Mouse (Mus musculus): ENCODE measurements around the gene Mtfp1. TPM values are rescaled to one million over a fixed set of nuclear protein-coding genes. Genes with fewer than 3 reads are reported as not detected.

The Mtfp1 gene
- polyA plus RNA-seq (2012; rRNA removed) = 22.0 and 31.2 TPM in 2 replicates

GRCm38 (mm10) chr11:4095171-4096053 is at the start of gene Mtfp1:
Gene Mtfp1 (minus strand): TSS chr11:4095445.

GRCm38 (mm10) chr11:4134986-4135935 is 40.0 kb upstream of the Mtfp1 start, which contains the start of gene Rnf215:
Gene Rnf215 (plus strand): TSS chr11:4135202.

GRCm38 (mm10) chr11:4122742-4123579 is 27.7 kb upstream of the Mtfp1 start, which contains the start of gene Sec14l2:
Gene Sec14l2 (minus strand): TSS chr11:4123415.

GRCm38 (mm10) chr11:4064627-4065122 is 30.6 kb downstream of the Mtfp1 start, which contains the start of gene Sec14l3:
Gene Sec14l3 (plus strand): TSS chr11:4064841.

Other genes with a start within 250 kb of the Mtfp1 start
- gene Osbp2, start 231.5 kb downstream of the Mtfp1 start, polyA plus RNA-seq (2012; rRNA removed) = 0.37 and 0.44 TPM in 2 replicates
- gene 4921536K21Rik, start 200.3 kb downstream of the Mtfp1 start, polyA plus RNA-seq (2012; rRNA removed) = 0.04 and 0.10 TPM in 2 replicates
- gene Dusp18, start 200.2 kb downstream of the Mtfp1 start, polyA plus RNA-seq (2012; rRNA removed) = 1.9 and 2.2 TPM in 2 replicates
- 8.5 and 12.9 TPM in 2 replicates for gene Slc35e4, start 180.8 kb downstream of the Mtfp1 start, polyA plus RNA-seq (2012; rRNA removed)
- 50.1 and 51.5 TPM in 2 replicates for gene Tcn2, start 163.3 kb downstream of the Mtfp1 start, polyA plus RNA-seq (2012; rRNA removed)
- gene Pes1, start 131.5 kb downstream of the Mtfp1 start, polyA plus RNA-seq (2012; rRNA removed) = 14.7 and 20.1 TPM in 2 replicates
- gene 4930556J24Rik, start 118.7 kb downstream of the Mtfp1 start, polyA plus RNA-seq (2012; rRNA removed) = 0.06 TPM in 1 of 2 replicates, not detected in the other
- gene Gal3st1, start 111.8 kb downstream of the Mtfp1 start, polyA plus RNA-seq (2012; rRNA removed) = 206 and 249 TPM in 2 replicates
- 5.1 and 5.4 TPM in 2 replicates for gene Sec14l4, start 64.0 kb downstream of the Mtfp1 start, polyA plus RNA-seq (2012; rRNA removed)
- gene Sec14l3, start 30.6 kb downstream of the Mtfp1 start, polyA plus RNA-seq (2012; rRNA removed) = not detected in 2 replicates
- 0.34 and 0.81 TPM in 2 replicates for gene Sec14l2, start 28.0 kb upstream of the Mtfp1 start, polyA plus RNA-seq (2012; rRNA removed)
- gene Rnf215, start 39.8 kb upstream of the Mtfp1 start, polyA plus RNA-seq (2012; rRNA removed) = 12.9 and 13.4 TPM in 2 replicates
- 2.2 and 2.9 TPM in 2 replicates for gene Ccdc157, start 64.8 kb upstream of the Mtfp1 start, polyA plus RNA-seq (2012; rRNA removed)
- gene Sf3a1, start 64.9 kb upstream of the Mtfp1 start, polyA plus RNA-seq (2012; rRNA removed) = 12.3 and 12.9 TPM in 2 replicates
- gene Tbc1d10a, start 91.3 kb upstream of the Mtfp1 start, polyA plus RNA-seq (2012; rRNA removed) = 40.3 and 50.5 TPM in 2 replicates
- gene Castor1, start 122.8 kb upstream of the Mtfp1 start, polyA plus RNA-seq (2012; rRNA removed) = 9.6 and 11.2 TPM in 2 replicates
- gene Osm, start 141.0 kb upstream of the Mtfp1 start, polyA plus RNA-seq (2012; rRNA removed) = 0.13 and 0.26 TPM in 2 replicates
- gene Lif, start 162.1 kb upstream of the Mtfp1 start, polyA plus RNA-seq (2012; rRNA removed) = 0.38 and 0.77 TPM in 2 replicates

Data from stomach, adult 2 months (tissue).